Mouse (Mus musculus) hindbrain, embryonic 13.5 days (tissue): ENCODE data around the gene Fam241b. TPM values are rescaled to one million over a fixed set of nuclear protein-coding genes. Genes with fewer than 3 reads are reported as not detected.
"Not testable (repeated sequence)": the region's sequence is repeated elsewhere in the genome, so short reads cannot be mapped to it uniquely, and the experiment has no call there.

ENCODE experiments used
- ATAC-seq: fragments of 200-750 bp; cut with Nextera tagmentation; 2 replicates; pipeline ENCODE4 v1.8.0; 2017; ENCODE audit warnings: moderate TSS enrichment; ENCODE audit not compliant: low FRiP score
- H3K27ac ChIP-seq: fragments of 300-500 bp; sonication (generic); 2 replicates; pipeline ENCODE4 v1.5.1; 2015; ENCODE audit warnings: inconsistent platforms, mild to moderate bottlenecking, moderate library complexity
- H3K27me3 ChIP-seq: fragments of 300-500 bp; sonication (generic); 2 replicates; pipeline ENCODE4 v1.6.1; 2015; ENCODE audit warnings: mild to moderate bottlenecking, inconsistent platforms
- H3K36me3 ChIP-seq: fragments of 300-500 bp; sonication (generic); 2 replicates; pipeline ENCODE4 v1.6.1; 2015; ENCODE audit warnings: mild to moderate bottlenecking, inconsistent platforms
- H3K4me1 ChIP-seq: fragments of 300-500 bp; sonication (generic); replicated peaks from 2 replicates; pipeline ENCODE4 v1.6.1; 2015; ENCODE audit warnings: inconsistent platforms
- H3K4me2 ChIP-seq: fragments of 300-500 bp; sonication (generic); 2 replicates; pipeline ENCODE4 v1.6.1; 2015; ENCODE audit warnings: inconsistent platforms, mild to moderate bottlenecking, moderate library complexity
- H3K4me3 ChIP-seq: fragments of 300-500 bp; sonication (generic); 2 replicates; pipeline ENCODE4 v1.5.1; 2015; ENCODE audit warnings: mild to moderate bottlenecking, inconsistent platforms
- H3K9ac ChIP-seq: fragments of 300-500 bp; sonication (generic); 2 replicates; pipeline ENCODE4 v1.6.1; 2015; ENCODE audit warnings: mild to moderate bottlenecking, inconsistent platforms
- H3K9me3 ChIP-seq: fragments of 300-500 bp; sonication (generic); 2 replicates; pipeline ENCODE4 v1.6.1; 2016; ENCODE audit warnings: inconsistent platforms
- WGBS: fragments of 180-500 bp; shearing (Covaris S2); methylation state at CpG from one replicate; pipeline ENCODE4 v1.1.7; 2015; 5-methylcytosine and 5-hydroxymethylcytosine counted together
- polyA plus RNA-seq: library from polyadenylated mRNA; unstranded; fragments of >200 nt; fragmentation: Nextera tagmentation; extraction: Ambion mirVana; gene quantifications from 2 replicates; pipeline ENCODE4 v1.2.1, GENCODE M21; 2015

Fam241b gene
- polyA plus RNA-seq, 1 experiment from 2014 or later, result 111 TPM

DNA sequence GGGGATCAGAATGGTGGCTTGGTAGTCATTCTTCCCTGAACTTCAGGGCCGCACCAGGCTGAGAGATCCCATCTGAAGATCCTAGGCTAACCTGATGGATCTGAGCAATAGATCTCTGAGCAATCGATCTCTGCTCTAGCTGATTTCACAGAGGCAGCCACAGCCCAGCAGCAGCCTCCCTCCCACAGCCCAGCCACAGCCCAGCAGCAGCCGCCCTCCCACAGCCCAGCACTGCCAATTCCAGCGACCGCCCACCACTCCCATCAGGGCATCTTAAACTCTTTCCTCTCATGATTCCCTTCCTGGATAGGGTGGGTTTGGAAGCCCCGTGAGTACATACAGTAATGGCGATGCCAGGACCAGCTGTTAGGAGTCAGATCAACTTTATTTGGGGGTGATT, 54.6 kb downstream of the Fam241b start:
- no peak for ATAC-seq
- Histone ChIP-seq H3K4me1 (no peaks in the 10 kb centered on the region), H3K9ac (no peak overlapping the region), H3K27ac (no peak overlapping the region), H3K4me2 (no peak overlapping the region), H3K27me3 (no peaks in the 10 kb centered on the region), H3K4me3 (no peak overlapping the region), H3K9me3 (0 out of 2 replicates have a peak, but pooled peaks cover 3% of the 10 kb centered on the region), H3K36me3 (no peaks in the 10 kb centered on the region)
- 67% methylated on average over 7 of the region's 7 CpGs for WGBS

DNA sequence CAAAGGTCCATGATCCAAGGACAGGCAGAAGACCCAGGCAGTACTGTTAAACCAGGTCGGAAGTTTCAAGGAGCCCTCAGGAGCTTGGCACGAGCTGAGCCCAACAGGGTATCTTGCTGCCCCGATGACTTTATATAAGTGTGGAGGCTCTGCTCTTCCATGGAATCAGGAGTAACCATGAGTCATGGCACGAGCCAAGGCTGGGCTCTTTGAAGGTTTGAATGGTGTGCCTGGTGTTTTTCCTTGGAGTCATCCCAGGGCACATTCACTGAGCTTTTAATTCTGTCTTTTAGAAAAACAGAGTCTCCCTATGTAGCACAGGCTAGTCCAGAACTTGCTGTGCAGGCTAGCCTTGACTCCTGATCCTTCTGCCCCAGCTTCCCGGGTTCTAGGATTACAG, 55.3 kb downstream of the Fam241b start:
- H3K27me3 ChIP-seq, result no peaks in the 10 kb centered on the region
- no peaks in the 10 kb centered on the region for H3K36me3 ChIP-seq
- ATAC-seq, result no peak
- H3K9me3 ChIP-seq, result 0 out of 2 replicates have a peak, but pooled peaks cover 3% of the 10 kb centered on the region
- no peaks in the 10 kb centered on the region for H3K4me1 ChIP-seq
- no peak overlapping the region for H3K4me3 ChIP-seq
- H3K4me2 ChIP-seq, result no peak overlapping the region
- no peak overlapping the region for H3K27ac ChIP-seq
- 89% methylated on average over 5 of the region's 5 CpGs for WGBS
- H3K9ac ChIP-seq, result no peak overlapping the region

DNA sequence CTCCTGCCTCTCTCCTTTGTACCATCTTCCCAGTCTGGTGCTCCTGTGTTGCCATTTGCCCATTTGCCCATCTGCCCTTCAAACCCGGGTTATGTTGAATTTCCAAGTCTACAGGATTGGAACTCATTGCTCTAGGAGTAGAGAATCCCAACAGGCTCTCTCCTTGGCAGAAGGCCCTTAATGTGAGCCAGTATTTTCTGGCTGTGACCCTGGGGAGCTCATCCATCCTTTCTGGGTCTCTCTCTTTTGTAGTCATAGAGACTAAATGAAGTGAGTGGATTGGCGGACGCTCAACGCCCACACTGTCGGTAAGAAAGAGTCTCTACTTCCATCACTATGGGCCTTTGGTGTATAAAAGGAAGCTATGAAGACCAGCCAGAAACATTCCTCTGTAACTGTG, 56.9 kb downstream of the Fam241b start:
- 0 out of 2 replicates have a peak, but pooled peaks cover 3% of the 10 kb centered on the region for H3K9me3 ChIP-seq
- 90% methylated on average over 5 of the region's 5 CpGs for WGBS
- no peak overlapping the region for H3K4me2 ChIP-seq
- H3K27ac ChIP-seq, result no peak overlapping the region
- no peaks in the 10 kb centered on the region for H3K27me3 ChIP-seq
- H3K4me3 ChIP-seq, result no peak overlapping the region
- ATAC-seq, result no peak
- no peaks in the 10 kb centered on the region for H3K4me1 ChIP-seq
- H3K36me3 ChIP-seq, result no peaks in the 10 kb centered on the region
- H3K9ac ChIP-seq, result no peak overlapping the region

DNA sequence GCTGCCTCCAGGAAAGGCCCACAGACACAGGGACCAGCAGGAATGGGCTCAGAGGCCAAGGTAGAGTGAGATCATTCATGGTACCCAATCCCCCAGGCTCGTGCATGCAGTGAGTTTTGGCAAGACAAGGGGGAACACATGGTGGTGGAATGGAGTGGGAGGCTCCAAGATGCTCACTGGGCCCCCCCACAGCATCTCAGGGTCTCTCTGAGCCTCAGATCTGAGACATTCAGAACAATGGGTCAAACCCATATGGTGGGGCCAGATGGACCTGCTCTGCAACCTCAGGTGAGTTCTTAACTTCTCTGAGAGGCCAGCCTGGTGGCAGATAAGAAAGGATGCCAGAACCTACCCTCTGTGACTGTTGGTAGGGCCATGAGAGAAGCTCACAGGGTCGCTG, 57.7 kb downstream of the Fam241b start:
- Histone ChIP-seq H3K4me2 (no peak overlapping the region), H3K36me3 (no peaks in the 10 kb centered on the region), H3K27ac (no peak overlapping the region), H3K27me3 (no peaks in the 10 kb centered on the region), H3K4me3 (no peak overlapping the region), H3K9ac (no peak overlapping the region), H3K4me1 (no peaks in the 10 kb centered on the region), H3K9me3 (0 out of 2 replicates have a peak, but pooled peaks cover 3% of the 10 kb centered on the region)
- ATAC-seq, result no peak
- WGBS, result 71% methylated on average over 2 of the region's 2 CpGs

DNA sequence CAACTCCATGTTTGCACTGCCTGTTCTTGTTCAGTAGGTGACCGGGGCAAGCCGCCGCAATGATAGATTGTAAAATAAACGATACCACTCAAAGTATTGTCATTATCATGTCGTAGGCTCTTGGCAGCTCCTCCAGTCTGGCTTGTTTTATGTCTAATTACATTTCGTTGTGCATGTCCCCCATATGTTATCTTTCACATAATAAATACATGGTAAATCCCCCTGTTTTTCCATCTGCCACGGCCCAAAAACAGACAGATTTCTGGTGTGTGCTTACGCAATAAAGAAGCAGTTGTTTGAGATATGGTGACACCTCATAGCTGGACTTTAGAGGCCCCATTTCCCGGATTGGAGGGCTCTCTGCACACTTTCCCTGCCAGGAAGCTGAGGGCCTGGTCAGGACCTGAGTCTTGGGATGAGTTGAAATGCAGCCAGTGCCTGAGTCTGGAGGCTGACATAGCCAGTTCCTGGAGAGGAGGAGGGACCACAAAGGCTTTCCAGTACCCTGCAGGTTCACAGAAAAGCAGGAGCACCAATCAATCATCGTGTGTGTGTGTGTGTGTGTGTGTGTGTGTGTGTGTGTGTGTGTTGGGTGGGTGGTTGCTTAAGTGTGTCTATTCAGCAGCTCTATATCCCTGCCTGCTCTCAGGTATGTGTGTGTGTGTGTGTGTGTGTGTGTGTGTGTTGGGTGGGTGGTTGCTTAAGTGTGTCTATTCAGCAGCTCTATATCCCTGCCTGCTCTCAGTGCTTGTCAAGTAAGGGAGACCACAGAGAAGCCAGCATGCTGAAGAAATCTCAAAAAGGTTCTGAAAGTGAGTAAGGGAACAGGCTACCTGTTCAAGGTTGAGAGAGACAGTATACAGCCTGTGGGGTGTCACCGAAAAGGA, 67.2 kb downstream of the Fam241b start:
- H3K4me1 ChIP-seq, result 0 out of 2 replicates have a peak, but pooled peaks cover 4% of the 10 kb centered on the region
- no peak for ATAC-seq
- H3K4me3 ChIP-seq, result no peak overlapping the region
- H3K36me3 ChIP-seq, result no peaks in the 10 kb centered on the region
- WGBS, result 73% methylated on average over 11 of the region's 11 CpGs
- H3K9ac ChIP-seq, result no peak overlapping the region
- no peak overlapping the region for H3K27ac ChIP-seq
- peaks cover 7% of the 10 kb centered on the region; the same call in 1 of the 2 replicates for H3K9me3 ChIP-seq
- no peaks in the 10 kb centered on the region for H3K27me3 ChIP-seq
- no peak overlapping the region for H3K4me2 ChIP-seq

DNA sequence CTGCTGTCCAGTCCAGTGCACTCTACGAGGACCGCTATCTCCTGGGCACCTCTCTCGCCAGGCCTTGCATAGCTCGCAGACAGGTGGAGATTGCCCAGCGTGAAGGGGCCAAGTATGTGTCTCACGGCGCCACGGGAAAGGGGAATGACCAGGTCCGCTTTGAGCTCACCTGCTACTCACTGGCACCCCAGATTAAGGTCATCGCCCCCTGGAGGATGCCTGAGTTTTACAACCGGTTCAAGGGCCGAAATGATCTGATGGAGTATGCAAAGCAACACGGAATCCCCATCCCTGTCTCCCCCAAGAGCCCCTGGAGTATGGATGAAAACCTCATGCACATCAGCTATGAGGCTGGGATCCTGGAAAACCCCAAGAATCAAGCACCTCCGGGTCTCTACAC, 72.4 kb downstream of the Fam241b start:
- not testable (repeated sequence) for H3K27ac ChIP-seq, H3K27me3 ChIP-seq, H3K36me3 ChIP-seq, ATAC-seq, H3K4me2 ChIP-seq, H3K9ac ChIP-seq, H3K4me3 ChIP-seq, H3K4me1 ChIP-seq, H3K9me3 ChIP-seq
- WGBS, result 82% methylated on average over 14 of the region's 14 CpGs

DNA sequence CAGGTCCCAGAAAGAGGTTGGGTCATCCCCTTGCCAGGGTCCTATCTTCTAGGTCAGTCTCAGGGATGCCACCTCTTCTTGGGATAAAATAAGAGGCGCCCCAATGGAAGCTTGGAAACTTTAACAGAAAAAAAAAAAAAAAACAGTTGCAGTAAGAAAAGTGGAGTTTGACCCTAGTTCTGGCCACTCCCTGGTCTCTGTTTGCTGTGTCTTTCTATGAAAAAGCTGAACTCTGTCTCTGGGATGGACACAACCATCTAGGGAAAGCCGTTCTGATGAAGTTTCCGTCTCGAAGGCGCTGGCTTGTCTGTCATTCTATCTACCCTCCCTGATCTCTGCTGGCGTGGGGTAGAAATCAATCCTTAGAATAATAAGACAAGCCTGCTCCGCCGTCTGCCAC, 73.1 kb downstream of the Fam241b start:
- no peak for ATAC-seq
- 92% methylated on average over 8 of the region's 8 CpGs for WGBS

DNA sequence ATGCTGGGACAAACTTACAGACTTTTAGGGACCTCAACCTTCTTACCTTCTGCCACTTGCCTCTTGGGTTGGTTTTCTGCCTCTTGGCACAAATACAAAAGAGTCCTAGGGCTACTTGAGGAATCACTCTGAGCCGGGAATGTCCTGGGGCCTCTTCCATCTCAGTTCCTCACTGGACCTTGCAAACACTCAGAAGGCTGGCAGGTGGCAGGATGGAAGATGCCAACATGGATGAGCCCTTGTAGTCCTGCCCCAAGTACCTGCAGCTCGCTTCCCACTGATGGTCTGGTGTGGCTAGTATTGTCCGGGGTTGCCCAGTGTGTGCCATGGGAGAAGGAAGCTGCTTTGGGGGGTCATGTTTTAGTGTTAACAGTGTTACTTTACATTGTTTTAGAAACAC, 73.8 kb downstream of the Fam241b start:
- no peak for ATAC-seq
- H3K4me1 ChIP-seq, result no peaks in the 10 kb centered on the region
- no peak overlapping the region for H3K27ac ChIP-seq
- H3K4me3 ChIP-seq, result no peak overlapping the region
- H3K4me2 ChIP-seq, result no peak overlapping the region
- H3K9ac ChIP-seq, result no peak overlapping the region
- no peaks in the 10 kb centered on the region for H3K36me3 ChIP-seq
- H3K27me3 ChIP-seq, result peaks cover 8% of the 10 kb centered on the region; the same call in 1 of the 2 replicates
- 93% methylated on average over 3 of the region's 3 CpGs for WGBS
- no peaks in the 10 kb centered on the region for H3K9me3 ChIP-seq

More for the DNA sequence above, 73.1 kb downstream of the Fam241b start:
- Histone ChIP-seq H3K27ac (no peak overlapping the region), H3K4me3 (no peak overlapping the region), H3K4me1 (no peaks in the 10 kb centered on the region), H3K4me2 (no peak overlapping the region), H3K9ac (no peak overlapping the region), H3K27me3 (peaks cover 8% of the 10 kb centered on the region; the same call in 1 of the 2 replicates), H3K36me3 (no peaks in the 10 kb centered on the region), H3K9me3 (no peaks in the 10 kb centered on the region)

DNA sequence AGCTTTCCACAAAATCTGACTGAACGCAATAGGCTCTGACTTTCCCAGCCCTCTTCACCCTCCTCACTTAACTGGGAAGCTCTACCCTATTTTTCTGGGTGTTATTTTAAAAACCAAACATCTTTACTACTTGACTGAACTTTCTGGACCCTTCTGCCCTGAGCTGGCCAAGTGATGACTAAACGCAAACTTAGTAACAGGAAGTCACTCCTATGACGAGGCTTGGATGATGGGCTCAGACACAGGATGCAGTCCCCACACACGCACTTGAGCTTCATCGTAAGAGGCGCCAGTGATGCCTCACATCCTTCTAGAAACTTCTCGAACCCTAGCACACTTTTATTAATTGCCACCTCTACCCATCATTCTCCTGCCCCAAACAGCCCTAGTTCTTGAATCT, 74.3 kb downstream of the Fam241b start:
- H3K4me2 ChIP-seq, result no peak overlapping the region
- H3K36me3 ChIP-seq, result no peaks in the 10 kb centered on the region
- H3K4me3 ChIP-seq, result no peak overlapping the region
- H3K27me3 ChIP-seq, result peaks cover 8% of the 10 kb centered on the region; the same call in 1 of the 2 replicates
- WGBS, result 92% methylated on average over 7 of the region's 7 CpGs
- no peak overlapping the region for H3K9ac ChIP-seq
- no peak overlapping the region for H3K27ac ChIP-seq
- H3K9me3 ChIP-seq, result no peaks in the 10 kb centered on the region
- ATAC-seq, result no peak
- no peaks in the 10 kb centered on the region for H3K4me1 ChIP-seq

DNA sequence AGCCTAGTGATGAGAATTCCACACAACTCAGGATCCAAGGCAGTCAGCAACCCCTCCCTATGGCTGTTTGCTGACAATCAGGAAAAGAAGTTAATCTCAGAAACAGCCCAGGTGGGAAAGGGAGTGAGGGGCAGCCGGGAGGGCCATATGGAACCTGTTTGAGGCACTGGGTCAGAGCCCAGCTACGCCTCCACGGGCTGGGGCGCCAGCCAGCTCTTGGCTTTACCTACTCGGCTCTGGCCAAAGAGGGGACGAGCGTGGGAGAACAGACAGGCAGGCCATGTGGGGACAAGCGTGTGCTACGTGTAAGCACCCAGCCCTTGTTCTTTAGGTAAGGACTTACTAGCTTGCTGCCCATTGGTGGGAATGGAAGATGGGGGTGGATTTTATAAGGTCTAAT, 75.2 kb downstream of the Fam241b start:
- Histone ChIP-seq H3K4me2 (no peak overlapping the region), H3K4me3 (no peak overlapping the region), H3K4me1 (no peaks in the 10 kb centered on the region), H3K9me3 (no peaks in the 10 kb centered on the region), H3K27ac (no peak overlapping the region), H3K9ac (no peak overlapping the region), H3K27me3 (peaks cover 8% of the 10 kb centered on the region; the same call in 1 of the 2 replicates), H3K36me3 (no peaks in the 10 kb centered on the region)
- WGBS, result 89% methylated on average over 9 of the region's 9 CpGs
- no peak for ATAC-seq

DNA sequence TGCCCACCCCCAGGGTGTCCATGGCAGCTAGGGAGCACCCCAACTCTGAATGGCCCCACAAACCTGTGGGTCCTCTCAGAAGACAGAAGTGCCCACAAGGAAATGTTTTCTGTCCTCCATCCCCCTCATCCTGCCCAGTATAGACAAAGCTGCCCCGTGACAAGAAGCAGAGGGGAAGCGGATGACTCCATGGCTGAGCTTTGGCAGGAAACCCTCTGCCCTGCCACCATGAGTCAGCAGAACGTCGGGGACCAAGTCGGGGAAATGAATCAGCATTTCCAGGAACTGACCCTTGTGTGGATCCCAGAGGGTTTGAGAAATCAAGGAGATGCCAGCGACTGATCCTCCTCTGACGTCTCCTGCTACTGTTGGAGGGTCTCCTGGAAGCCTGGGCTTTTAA, 77.5 kb downstream of the Fam241b start:
- Histone ChIP-seq H3K27ac (no peak overlapping the region), H3K27me3 (peaks cover 8% of the 10 kb centered on the region; the same call in 1 of the 2 replicates), H3K9ac (no peak overlapping the region), H3K4me2 (no peak overlapping the region), H3K9me3 (no peaks in the 10 kb centered on the region), H3K36me3 (no peaks in the 10 kb centered on the region), H3K4me1 (peaks cover 5% of the 10 kb centered on the region; the same call in 1 of the 2 replicates), H3K4me3 (no peak overlapping the region)
- ATAC-seq, result no peak
- 69% methylated on average over 7 of the region's 7 CpGs for WGBS

DNA sequence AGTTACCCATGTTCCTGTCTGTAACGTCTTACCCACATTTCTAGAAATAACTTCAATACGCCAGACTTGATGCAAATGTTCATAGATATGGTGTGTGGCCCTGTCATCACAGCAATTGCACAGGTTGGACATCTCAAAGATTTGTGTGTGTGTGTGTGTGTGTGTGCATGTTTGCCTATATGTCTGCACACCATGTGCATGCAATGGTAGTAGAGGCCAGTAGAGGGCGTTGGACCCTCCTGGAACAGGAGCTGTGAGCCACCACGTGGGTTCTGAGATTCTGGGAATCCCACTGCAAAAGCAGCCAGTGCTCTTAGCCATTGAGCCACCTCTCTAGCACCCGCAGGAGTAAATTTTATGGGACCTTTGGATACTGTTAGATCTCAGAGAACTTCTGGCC, 80.9 kb downstream of the Fam241b start:
- no peak overlapping the region for H3K4me2 ChIP-seq
- no peaks in the 10 kb centered on the region for H3K9me3 ChIP-seq
- no peaks in the 10 kb centered on the region for H3K27me3 ChIP-seq
- 72% methylated on average over 5 of the region's 5 CpGs for WGBS
- no peak overlapping the region for H3K9ac ChIP-seq
- H3K4me3 ChIP-seq, result no peak overlapping the region
- peaks cover 32% of the 10 kb centered on the region for H3K4me1 ChIP-seq
- H3K36me3 ChIP-seq, result no peaks in the 10 kb centered on the region
- ATAC-seq, result no peak
- no peak overlapping the region for H3K27ac ChIP-seq
